Comparison of ENCODE assay signal across 20 mouse cellular contexts in the genomic region with DNA sequence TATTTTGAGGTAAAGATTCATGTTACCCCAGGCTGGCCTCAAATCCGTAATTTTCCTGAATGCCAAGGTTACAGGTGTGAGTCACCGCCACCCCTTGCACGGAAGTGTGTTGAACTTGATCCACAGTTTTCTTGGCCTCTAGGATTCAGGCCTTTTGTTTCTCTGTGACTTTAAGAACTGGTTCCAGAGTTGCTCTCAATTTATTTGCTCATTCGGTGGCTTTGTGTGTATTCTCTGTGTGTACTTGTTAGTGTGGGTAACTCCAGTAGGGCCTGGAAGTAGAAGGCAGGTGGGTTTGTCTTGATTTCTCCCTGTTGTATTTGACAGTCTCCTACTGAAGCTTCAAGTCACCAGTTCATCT. TPM values are rescaled to one million over a fixed set of nuclear protein-coding genes. Genes with fewer than 3 reads are reported as not detected.
DNase-seq lines count a peak whose midpoint lies in the region; ATAC-seq lines count a peak whose summit lies in the region.
"Had no signal": no experiment of that assay in that cellular context is flagged by ENCODE, and none has a peak within 500 bp of the region (broad histone marks: within the 10 kb centered on the region; RNA-seq: fewer than 3 reads in every experiment).

No protein-coding gene starts in this region.

- no peaks in the 10 kb centered on the region for H3K27me3 ChIP-seq in intestine, embryonic 15.5 days (replicated peaks)
- no peaks in the 10 kb centered on the region for H3K27me3 ChIP-seq in kidney, embryonic 15.5 days
- H3K27me3 ChIP-seq in stomach, embryonic 14.5 days (ENCODE audit: control insufficient read depth, insufficient read depth, low read length), result no peaks in the 10 kb centered on the region
- no peaks in the 10 kb centered on the region for H3K27me3 ChIP-seq in neural tube, embryonic 15.5 days (replicated peaks)
- H3K27me3 ChIP-seq: CH12.LX; embryonic facial prominence, embryonic 12.5 days; heart, embryonic 13.5 days had no signal

- H3K4me1 ChIP-seq in intestine, embryonic 15.5 days (replicated peaks), result no peaks in the 10 kb centered on the region; the same call in 1 of the 2 replicates
- 0 out of 2 replicates have a peak, but pooled peaks cover 4% of the 10 kb centered on the region for H3K4me1 ChIP-seq in kidney, embryonic 15.5 days
- no peaks in the 10 kb centered on the region for H3K4me1 ChIP-seq in stomach, embryonic 14.5 days (ENCODE audit: control insufficient read depth, insufficient read depth, low read length)
- no peaks in the 10 kb centered on the region for H3K4me1 ChIP-seq in neural tube, embryonic 15.5 days
- H3K4me1 ChIP-seq: embryonic facial prominence, embryonic 12.5 days had no signal

- H3K4me3 ChIP-seq in intestine, embryonic 15.5 days (replicated peaks), result no peak overlapping the region
- no peak overlapping the region for H3K4me3 ChIP-seq in kidney, embryonic 15.5 days (replicated peaks)
- no peak overlapping the region for H3K4me3 ChIP-seq in stomach, embryonic 14.5 days (ENCODE audit: low read depth, low read length)
- no peak overlapping the region for H3K4me3 ChIP-seq in neural tube, embryonic 15.5 days (replicated peaks)
- H3K4me3 ChIP-seq: embryonic facial prominence, embryonic 12.5 days; erythroblast, embryonic 14.5 days; heart, embryonic 13.5 days had no signal

- no peak overlapping the region for H3K4me2 ChIP-seq in intestine, embryonic 15.5 days (replicated peaks)
- H3K4me2 ChIP-seq in kidney, embryonic 15.5 days, result no peak overlapping the region
- no peak overlapping the region for H3K4me2 ChIP-seq in stomach, embryonic 14.5 days (replicated peaks; ENCODE audit: low read depth, low read length)
- H3K4me2 ChIP-seq in neural tube, embryonic 15.5 days, result no peak overlapping the region
- H3K4me2 ChIP-seq: embryonic facial prominence, embryonic 12.5 days; heart, embryonic 13.5 days had no signal

- DNase-seq in kidney, adult 11 months, result peak; percentile 36
- no peak for DNase-seq in kidney, postnatal 25 days
- no peak for DNase-seq in layer of hippocampus, adult 9-10 months (ENCODE audit: low spot score)
- DNase-seq in lung, postnatal 14 days, result no peak
- DNase-seq: cerebellum, adult 9-10 months; gastrocnemius, postnatal 10 days; lung, adult 2 months; lung, postnatal 36 days; right cerebral cortex, postnatal 4 days; thymus, adult 18-20 months had no signal

- no peak overlapping the region for H3K9ac ChIP-seq in intestine, embryonic 15.5 days
- H3K9ac ChIP-seq in kidney, embryonic 15.5 days, result no peak overlapping the region
- H3K9ac ChIP-seq in stomach, embryonic 14.5 days (replicated peaks; ENCODE audit: low read depth, low read length), result no peak overlapping the region
- no peak overlapping the region for H3K9ac ChIP-seq in neural tube, embryonic 15.5 days (replicated peaks)
- H3K9ac ChIP-seq: embryonic facial prominence, embryonic 12.5 days; heart, embryonic 13.5 days had no signal

- no peaks in the 10 kb centered on the region for H3K9me3 ChIP-seq in intestine, embryonic 15.5 days
- H3K9me3 ChIP-seq in kidney, embryonic 15.5 days (replicated peaks), result no peaks in the 10 kb centered on the region
- no peaks in the 10 kb centered on the region for H3K9me3 ChIP-seq in stomach, embryonic 14.5 days (ENCODE audit: control insufficient read depth, low read depth, low read length)
- no peaks in the 10 kb centered on the region for H3K9me3 ChIP-seq in neural tube, embryonic 15.5 days (replicated peaks)
- H3K9me3 ChIP-seq: embryonic facial prominence, embryonic 12.5 days; heart, embryonic 13.5 days had no signal

- WGBS in intestine, embryonic 15.5 days, result 81% methylated on average over 4 of the region's 4 CpGs
- 81% methylated on average over 4 of the region's 4 CpGs for WGBS in kidney, embryonic 15.5 days
- 75% methylated on average over 4 of the region's 4 CpGs for WGBS in stomach, embryonic 14.5 days
- WGBS in neural tube, embryonic 15.5 days, result 92% methylated on average over 4 of the region's 4 CpGs

- H3K36me3 ChIP-seq in intestine, embryonic 15.5 days, result peaks cover 17% of the 10 kb centered on the region
- peaks cover 70% of the 10 kb centered on the region for H3K36me3 ChIP-seq in kidney, embryonic 15.5 days
- peaks cover 23% of the 10 kb centered on the region for H3K36me3 ChIP-seq in stomach, embryonic 14.5 days (ENCODE audit: control insufficient read depth, insufficient read depth, low read length)
- peaks cover 30% of the 10 kb centered on the region for H3K36me3 ChIP-seq in neural tube, embryonic 15.5 days

- peak overlapping the region; percentile 79 for H3K27ac ChIP-seq in intestine, embryonic 15.5 days
- peak overlapping the region; percentile 77 for H3K27ac ChIP-seq in kidney, embryonic 15.5 days
- no peak overlapping the region; the same call in 1 of the 2 replicates for H3K27ac ChIP-seq in stomach, embryonic 14.5 days (ENCODE audit: low read length)
- H3K27ac ChIP-seq in neural tube, embryonic 15.5 days (replicated peaks), result no peak overlapping the region
- H3K27ac ChIP-seq: embryonic facial prominence, embryonic 12.5 days; heart, embryonic 13.5 days had no signal

- peak; percentile 79 for ATAC-seq in intestine, embryonic 15.5 days
- peak; percentile 7; the same call in 1 of the 2 replicates for ATAC-seq in kidney, embryonic 15.5 days (replicated peaks; ENCODE audit: low FRiP score)
- peak; percentile 46 for ATAC-seq in stomach, embryonic 14.5 days (ENCODE audit: insufficient number of reproducible peaks, insufficient read depth, low FRiP score, low read depth)
- no peak for ATAC-seq in neural tube, embryonic 15.5 days (ENCODE audit: low FRiP score)
- ATAC-seq: forebrain, embryonic 14.5 days; hindbrain, embryonic 16.5 days had no signal

RNA-seq across cellular contexts. Expression of a gene that starts 17.2 kb away (rescaled TPM):
- polyA plus RNA-seq in intestine, embryonic 15.5 days (2015; fragmentation: Nextera tagmentation; extraction: Ambion mirVana), result 2.1 and 2.3 TPM in 2 replicates
- polyA plus RNA-seq in kidney, embryonic 15.5 days (2015; fragmentation: Nextera tagmentation; extraction: Ambion mirVana), result 1.0 and 2.5 TPM in 2 replicates
- 1.0 and 1.1 TPM in 2 replicates for polyA plus RNA-seq in stomach, embryonic 14.5 days (2014; fragmentation: Nextera tagmentation; extraction: Ambion mirVana)
- 3.4 and 4.8 TPM in 2 replicates for polyA plus RNA-seq in neural tube, embryonic 15.5 days (2015; fragmentation: Nextera tagmentation; extraction: Ambion mirVana)
- polyA plus RNA-seq: erythroblast, embryonic 14.5 days had no signal

RNA-seq across cellular contexts. Expression of a gene that starts 53.0 kb away (rescaled TPM):
- 65.1 and 68.3 TPM in 2 replicates for polyA plus RNA-seq in intestine, embryonic 15.5 days (2015; fragmentation: Nextera tagmentation; extraction: Ambion mirVana)
- 83.7 and 86.4 TPM in 2 replicates for polyA plus RNA-seq in kidney, embryonic 15.5 days (2015; fragmentation: Nextera tagmentation; extraction: Ambion mirVana)
- polyA plus RNA-seq in stomach, embryonic 14.5 days (2014; fragmentation: Nextera tagmentation; extraction: Ambion mirVana), result 95.5 and 98.3 TPM in 2 replicates
- polyA plus RNA-seq in neural tube, embryonic 15.5 days (2015; fragmentation: Nextera tagmentation; extraction: Ambion mirVana), result 125 and 135 TPM in 2 replicates

Comparison
In these comparisons a context has a peak if more than half of its experiments do, and no peak if none do; other contexts are left out.
1. H3K27ac ChIP-seq: peak in intestine, embryonic 15.5 days (single experiment) and kidney, embryonic 15.5 days (single experiment); none in stomach, embryonic 14.5 days (single experiment) and neural tube, embryonic 15.5 days (single experiment).